Mouse (Mus musculus) ES-E14 (cell line): ENCODE measurements around the gene Serpina3i.
"Not testable (repeated sequence)": the region's sequence is repeated elsewhere in the genome, so short reads cannot be mapped to it uniquely, and the experiment has no call there.

ENCODE experiments used
- CHD2 ChIP-seq: IDR thresholded peaks from 2 replicates; pipeline ENCODE4 v1.6.1; 2014; ENCODE audit warnings: mild to moderate bottlenecking, low read depth, low read length, inconsistent platforms
- HCFC1 ChIP-seq: IDR thresholded peaks from 2 replicates; pipeline ENCODE4 v1.6.1; 2012; ENCODE audit warnings: low read length, inconsistent platforms, borderline replicate concordance; ENCODE audit not compliant: insufficient read depth
- MAFK ChIP-seq: IDR thresholded peaks from 2 replicates; pipeline ENCODE4 v1.6.1; 2014; ENCODE audit warnings: mild to moderate bottlenecking, low read depth, low read length, inconsistent platforms; ENCODE audit not compliant: insufficient read depth
- ZNF384 ChIP-seq: IDR thresholded peaks from 2 replicates; pipeline ENCODE4 v1.6.1; 2012; ENCODE audit warnings: low read depth, low read length, inconsistent platforms

DNA sequence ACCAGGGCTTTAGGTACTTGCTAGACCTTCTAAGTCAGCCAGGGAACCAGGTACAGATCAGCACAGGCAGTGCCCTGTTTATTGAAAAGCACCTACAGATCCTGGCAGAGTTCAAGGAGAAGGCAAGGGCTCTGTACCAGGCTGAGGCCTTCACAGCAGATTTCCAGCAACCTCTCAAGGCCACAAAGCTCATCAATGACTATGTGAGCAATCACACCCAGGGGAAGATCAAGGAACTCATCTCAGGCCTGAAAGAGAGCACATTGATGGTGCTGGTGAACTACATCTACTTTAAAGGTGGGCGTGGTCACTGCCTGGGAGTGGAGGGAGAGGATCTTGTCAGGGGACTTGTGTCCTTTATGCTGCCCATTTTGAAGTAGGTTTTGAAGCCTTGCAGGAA, 24.9 kb upstream of the Serpina3i start:
- TF ChIP-seq MAFK, ZNF384, CHD2, HCFC1: not testable (repeated sequence)
